Mouse (Mus musculus): ENCODE data around the gene Paqr5. TPM values are rescaled to one million over a fixed set of nuclear protein-coding genes. Genes with fewer than 3 reads are reported as not detected.

Gene Paqr5
- polyA plus RNA-seq, 1 experiment from 2014 or later: 0.27 TPM

- no peak for ATAC-seq (ENCODE audit: insufficient read depth, low FRiP score, low TSS enrichment)
- whole genome bisulfite sequencing: 90% methylated on average over 1 of the region's 1 CpGs
- H3K9ac ChIP-seq (ENCODE audit: low read length): no peak overlapping the region
- no peaks in the 10 kb centered on the region for H3K4me1 ChIP-seq (ENCODE audit: control insufficient read depth, insufficient read depth, low read length)
- no peaks in the 10 kb centered on the region for H3K9me3 ChIP-seq (ENCODE audit: control insufficient read depth, low read length)
- no peak overlapping the region for H3K4me2 ChIP-seq (ENCODE audit: low read depth)
- H3K27me3 ChIP-seq (ENCODE audit: control insufficient read depth, insufficient read depth, low read length): no peaks in the 10 kb centered on the region
- no peak overlapping the region for H3K4me3 ChIP-seq (ENCODE audit: low read depth, low read length)
- no peak overlapping the region for H3K27ac ChIP-seq (ENCODE audit: low read depth, low read length)
- H3K36me3 ChIP-seq (ENCODE audit: control insufficient read depth, insufficient read depth, low read length): no peaks in the 10 kb centered on the region
- no peak for DNase-seq (ENCODE audit: low spot score)
Observed at GRCm38 (mm10) chr9:61959921-61960569, 66.6 kb downstream of the Paqr5 start.

- no peaks in the 10 kb centered on the region for H3K4me1 ChIP-seq (ENCODE audit: control insufficient read depth, insufficient read depth, low read length)
Observed at GRCm38 (mm10) chr9:61954707-61955106, 71.9 kb downstream of the Paqr5 start.

GRCm38 (mm10) chr9:61952241-61952640 is 74.4 kb downstream of the Paqr5 start:
- 53% methylated on average over 7 of the region's 7 CpGs for WGBS
- ATAC-seq (ENCODE audit: insufficient read depth, low FRiP score, low TSS enrichment) (no peak), DNase-seq (ENCODE audit: low spot score) (no peak)
- H3K4me3 ChIP-seq (ENCODE audit: low read depth, low read length): no peak overlapping the region
- H3K9me3 ChIP-seq (ENCODE audit: control insufficient read depth, low read length): no peaks in the 10 kb centered on the region
- no peak overlapping the region for H3K27ac ChIP-seq (ENCODE audit: low read depth, low read length)
- H3K4me2 ChIP-seq (ENCODE audit: low read depth): no peak overlapping the region
- H3K36me3 ChIP-seq (ENCODE audit: control insufficient read depth, insufficient read depth, low read length): no peaks in the 10 kb centered on the region
- no peaks in the 10 kb centered on the region for H3K27me3 ChIP-seq (ENCODE audit: control insufficient read depth, insufficient read depth, low read length)
- H3K9ac ChIP-seq (ENCODE audit: low read length): no peak overlapping the region
- peaks cover 7% of the 10 kb centered on the region for H3K4me1 ChIP-seq (ENCODE audit: control insufficient read depth, insufficient read depth, low read length)

More at GRCm38 (mm10) chr9:61954707-61955106, 71.9 kb downstream of the Paqr5 start:
- no peak for DNase-seq (ENCODE audit: low spot score)
- Histone ChIP-seq H3K27ac (ENCODE audit: low read depth, low read length) (no peak overlapping the region), H3K27me3 (ENCODE audit: control insufficient read depth, insufficient read depth, low read length) (no peaks in the 10 kb centered on the region), H3K9me3 (ENCODE audit: control insufficient read depth, low read length) (no peaks in the 10 kb centered on the region), H3K4me3 (ENCODE audit: low read depth, low read length) (no peak overlapping the region), H3K9ac (ENCODE audit: low read length) (no peak overlapping the region), H3K4me2 (ENCODE audit: low read depth) (no peak overlapping the region), H3K36me3 (ENCODE audit: control insufficient read depth, insufficient read depth, low read length) (no peaks in the 10 kb centered on the region)
- no peak for ATAC-seq (ENCODE audit: insufficient read depth, low FRiP score, low TSS enrichment)

GRCm38 (mm10) chr9:61947402-61948346 is 79.0 kb downstream of the Paqr5 start:
- WGBS: 10% methylated on average over 24 of the region's 24 CpGs
- Histone ChIP-seq H3K4me1 (ENCODE audit: control insufficient read depth, insufficient read depth, low read length) (peaks cover 7% of the 10 kb centered on the region), H3K4me3 (ENCODE audit: low read depth, low read length) (peak overlapping the region; percentile 90), H3K9ac (ENCODE audit: low read length) (peak overlapping the region; percentile 9; the same call in 1 of the 2 replicates), H3K9me3 (ENCODE audit: control insufficient read depth, low read length) (no peaks in the 10 kb centered on the region), H3K36me3 (ENCODE audit: control insufficient read depth, insufficient read depth, low read length) (no peaks in the 10 kb centered on the region), H3K27me3 (ENCODE audit: control insufficient read depth, insufficient read depth, low read length) (no peaks in the 10 kb centered on the region), H3K27ac (ENCODE audit: low read depth, low read length) (no peak overlapping the region), H3K4me2 (ENCODE audit: low read depth) (peak overlapping the region; percentile 76)
- peak; percentile 66 for ATAC-seq (ENCODE audit: insufficient read depth, low FRiP score, low TSS enrichment)
- peak; percentile 90 for DNase-seq (ENCODE audit: low spot score)

- peaks cover 7% of the 10 kb centered on the region for H3K4me1 ChIP-seq (ENCODE audit: control insufficient read depth, insufficient read depth, low read length)
- H3K4me2 ChIP-seq (ENCODE audit: low read depth): peak within 1 kb of the TSS; percentile 95
- no peaks in the 10 kb centered on the region for H3K9me3 ChIP-seq (ENCODE audit: control insufficient read depth, low read length)
- H3K36me3 ChIP-seq (ENCODE audit: control insufficient read depth, insufficient read depth, low read length): no peaks in the 10 kb centered on the region
- peak within 1 kb of the TSS; percentile 69; the same call in 1 of the 2 replicates for H3K27ac ChIP-seq (ENCODE audit: low read depth, low read length)
- H3K9ac ChIP-seq (ENCODE audit: low read length): peak within 1 kb of the TSS; percentile 78
- peak within 1 kb of the TSS; percentile 90 for H3K4me3 ChIP-seq (ENCODE audit: low read depth, low read length)
- H3K27me3 ChIP-seq (ENCODE audit: control insufficient read depth, insufficient read depth, low read length): no peaks in the 10 kb centered on the region
- DNase-seq (ENCODE audit: low spot score) (peak; percentile 99), ATAC-seq (ENCODE audit: insufficient read depth, low FRiP score, low TSS enrichment) (peak; percentile 95)
- 1% methylated on average over 44 of the region's 44 CpGs for WGBS
Observed at GRCm38 (mm10) chr9:61946623-61947401, 79.8 kb downstream of the Paqr5 start, which contains the start of gene Kif23. TSS of gene Kif23 (minus strand) at chr9:61946774.

GRCm38 (mm10) chr9:61945973-61946611 is 80.6 kb downstream of the Paqr5 start:
- DNase-seq (ENCODE audit: low spot score): no peak

GRCm38 (mm10) chr9:61941054-61941453 is 85.6 kb downstream of the Paqr5 start:
- H3K9ac ChIP-seq (ENCODE audit: low read length): no peak overlapping the region
- no peaks in the 10 kb centered on the region for H3K27me3 ChIP-seq (ENCODE audit: control insufficient read depth, insufficient read depth, low read length)
- ATAC-seq (ENCODE audit: insufficient read depth, low FRiP score, low TSS enrichment) (no peak), DNase-seq (ENCODE audit: low spot score) (no peak)
- 92% methylated on average over 3 of the region's 3 CpGs for WGBS
- no peak overlapping the region for H3K4me2 ChIP-seq (ENCODE audit: low read depth)
- H3K27ac ChIP-seq (ENCODE audit: low read depth, low read length): no peak overlapping the region
- H3K4me3 ChIP-seq (ENCODE audit: low read depth, low read length): no peak overlapping the region
- no peaks in the 10 kb centered on the region for H3K9me3 ChIP-seq (ENCODE audit: control insufficient read depth, low read length)
- H3K4me1 ChIP-seq (ENCODE audit: control insufficient read depth, insufficient read depth, low read length): no peaks in the 10 kb centered on the region; the same call in 1 of the 2 replicates
- H3K36me3 ChIP-seq (ENCODE audit: control insufficient read depth, insufficient read depth, low read length): 0 out of 2 replicates have a peak, but pooled peaks cover 2% of the 10 kb centered on the region

More at GRCm38 (mm10) chr9:61945973-61946611, 80.6 kb downstream of the Paqr5 start:
- Histone ChIP-seq H3K27ac (ENCODE audit: low read depth, low read length) (peak overlapping the region; percentile 69; the same call in 1 of the 2 replicates), H3K27me3 (ENCODE audit: control insufficient read depth, insufficient read depth, low read length) (no peaks in the 10 kb centered on the region), H3K4me2 (ENCODE audit: low read depth) (peak overlapping the region; percentile 95), H3K9me3 (ENCODE audit: control insufficient read depth, low read length) (no peaks in the 10 kb centered on the region), H3K9ac (ENCODE audit: low read length) (peak overlapping the region; percentile 78), H3K4me3 (ENCODE audit: low read depth, low read length) (peak overlapping the region; percentile 90), H3K36me3 (ENCODE audit: control insufficient read depth, insufficient read depth, low read length) (no peaks in the 10 kb centered on the region), H3K4me1 (ENCODE audit: control insufficient read depth, insufficient read depth, low read length) (peaks cover 7% of the 10 kb centered on the region)
- peak; percentile 75 for ATAC-seq (ENCODE audit: insufficient read depth, low FRiP score, low TSS enrichment)
- under 1% methylated on average over 38 of the region's 38 CpGs for WGBS

GRCm38 (mm10) chr9:61933333-61933732 is 93.3 kb downstream of the Paqr5 start:
- H3K4me2 ChIP-seq (ENCODE audit: low read depth): no peak overlapping the region
- no peaks in the 10 kb centered on the region for H3K27me3 ChIP-seq (ENCODE audit: control insufficient read depth, insufficient read depth, low read length)
- no peak overlapping the region for H3K27ac ChIP-seq (ENCODE audit: low read depth, low read length)
- DNase-seq (ENCODE audit: low spot score) (no peak), ATAC-seq (ENCODE audit: insufficient read depth, low FRiP score, low TSS enrichment) (no peak)
- H3K9ac ChIP-seq (ENCODE audit: low read length): no peak overlapping the region
- WGBS: 91% methylated on average over 2 of the region's 2 CpGs
- H3K4me3 ChIP-seq (ENCODE audit: low read depth, low read length): no peak overlapping the region
- no peaks in the 10 kb centered on the region for H3K9me3 ChIP-seq (ENCODE audit: control insufficient read depth, low read length)
- H3K4me1 ChIP-seq (ENCODE audit: control insufficient read depth, insufficient read depth, low read length): no peaks in the 10 kb centered on the region
- H3K36me3 ChIP-seq (ENCODE audit: control insufficient read depth, insufficient read depth, low read length): peaks cover 18% of the 10 kb centered on the region

Measured in neural tube, embryonic 11.5 days (tissue).